Mouse (Mus musculus) heart, postnatal 36 days (tissue): ENCODE measurements around the gene Gramd2. TPM values are rescaled to one million over a fixed set of nuclear protein-coding genes. Genes with fewer than 3 reads are reported as not detected.
"Not testable (repeated sequence)": the region's sequence is repeated elsewhere in the genome, so short reads cannot be mapped to it uniquely, and the experiment has no call there.

Experiments used
- DNase-seq, 2 experiments: peaks; one replicate each; pipeline ENCODE4 v3.0.0; 2021 to 2022
- intact Hi-C: fragments of 180-260 bp; cut with DNase I; formaldehyde crosslinking; loops from one replicate; pipeline ENCODE4 v1.15.1; 2025
- total RNA-seq, 2 experiments: library from RNA; stranded (reverse); gene quantifications; 2 replicates each; pipeline ENCODE4 v1.2.3; 2021

Gene Gramd2
- total RNA-seq, 2 experiments from 2014 or later, result not detected

GRCm38 (mm10) chr9:59755199-59755598 lies 75.3 kb downstream of the Gramd2 start:
- no peak for DNase-seq
- intact Hi-C loops, result loop anchor here (10.0 kb wide), 1 partner anchor 460 kb away; the partner anchor contains the start of gene Adpgk

GRCm38 (mm10) chr9:59757016-59757415 lies 77.1 kb downstream of the Gramd2 start:
- intact Hi-C loops, result loop anchor here (10.0 kb wide), 1 partner anchor 462 kb away; the partner anchor contains the start of gene Adpgk
- not testable (repeated sequence) for DNase-seq

- DNase-seq, result no peak
- intact Hi-C loops, result loop anchor here (1.0 kb wide), 1 partner anchor 37 kb away; no protein-coding TSS in a partner anchor
Measured at GRCm38 (mm10) chr9:59760515-59760914, 80.6 kb downstream of the Gramd2 start.

- intact Hi-C loops, DNase-seq: not testable (repeated sequence)
Measured at GRCm38 (mm10) chr9:59766966-59767461, 87.1 kb downstream of the Gramd2 start.

Other genes starting within 250 kb of the Gramd2 start
- 10 to 100 TPM; 77.6 to 83.7 TPM for gene Arih1, start 193.5 kb upstream of the Gramd2 start, total RNA-seq
- 10 to 100 TPM; 43.9 to 47.0 TPM for gene Hexa, start 140.6 kb upstream of the Gramd2 start, total RNA-seq
- under 1 TPM; 0.28 to 0.57 TPM for gene Tmem202, start 140.3 kb upstream of the Gramd2 start, total RNA-seq
- not detected for gene Celf6, start 102.2 kb upstream of the Gramd2 start, total RNA-seq
- gene Parp6, start 62.9 kb upstream of the Gramd2 start, total RNA-seq, result 10 to 100 TPM; 16.8 to 21.9 TPM
- 1,000 to 10,000 TPM; 1,087 to 1,168 TPM for gene Pkm, start 23.8 kb upstream of the Gramd2 start, total RNA-seq
- gene Senp8, start 70.6 kb downstream of the Gramd2 start, total RNA-seq, result 1 to 10 TPM; 7.9 to 9.6 TPM
- 10 to 100 TPM; 12.6 to 14.8 TPM for gene Myo9a, start 70.8 kb downstream of the Gramd2 start, total RNA-seq